Mouse (Mus musculus) embryo, embryonic 10.5 days (tissue): ENCODE results near the gene Tcf7l1.

Experiments
- DNase-seq: peaks from one replicate; pipeline ENCODE4 v3.0.0-alpha.2; 2015; ENCODE audit warnings: low spot score

The Tcf7l1 gene

GRCm38 (mm10) chr6:72622917-72623316 is 166.1 kb downstream of the Tcf7l1 start:
- no peak for DNase-seq

- DNase-seq: no peak
Measured at GRCm38 (mm10) chr6:72620920-72621319, 168.1 kb downstream of the Tcf7l1 start.

- no peak for DNase-seq
Measured at GRCm38 (mm10) chr6:72619734-72620532, 169.1 kb downstream of the Tcf7l1 start.

GRCm38 (mm10) chr6:72616643-72617288 is 172.3 kb downstream of the Tcf7l1 start, which contains the start of gene Tgoln1:
TSS of gene Tgoln1 (minus strand) at chr6:72617000.
- DNase-seq: peak; percentile 97

GRCm38 (mm10) chr6:72615561-72616375 is 173.3 kb downstream of the Tcf7l1 start:
- no peak for DNase-seq

- DNase-seq: no peak
Measured at GRCm38 (mm10) chr6:72615151-72615550, 173.9 kb downstream of the Tcf7l1 start.

- no peak for DNase-seq
Measured at GRCm38 (mm10) chr6:72610261-72610660, 178.8 kb downstream of the Tcf7l1 start.

- no peak for DNase-seq
Measured at GRCm38 (mm10) chr6:72608662-72609184, 180.3 kb downstream of the Tcf7l1 start.

- no peak for DNase-seq
Measured at GRCm38 (mm10) chr6:72607676-72608075, 181.4 kb downstream of the Tcf7l1 start.

GRCm38 (mm10) chr6:72607060-72607459 is 182.0 kb downstream of the Tcf7l1 start:
- DNase-seq: no peak

- DNase-seq: no peak
Measured at GRCm38 (mm10) chr6:72604066-72604465, 185.0 kb downstream of the Tcf7l1 start.

GRCm38 (mm10) chr6:72601732-72602131 is 187.3 kb downstream of the Tcf7l1 start:
- peak; percentile 84 for DNase-seq

- DNase-seq: no peak
Measured at GRCm38 (mm10) chr6:72600771-72601170, 188.3 kb downstream of the Tcf7l1 start.

- no peak for DNase-seq
Measured at GRCm38 (mm10) chr6:72600216-72600615, 188.8 kb downstream of the Tcf7l1 start.

GRCm38 (mm10) chr6:72598791-72599557 is 190.1 kb downstream of the Tcf7l1 start:
- no peak for DNase-seq

GRCm38 (mm10) chr6:72597956-72598753 is 190.9 kb downstream of the Tcf7l1 start, which contains the start of the genes Elmod3 and Retsat:
TSS of gene Elmod3 (minus strand) at chr6:72598413.
TSS of gene Retsat (plus strand) at chr6:72598475.
- DNase-seq: peak; percentile 98

GRCm38 (mm10) chr6:72597083-72597874 is 191.8 kb downstream of the Tcf7l1 start:
- no peak for DNase-seq

GRCm38 (mm10) chr6:72593914-72594313 is 195.1 kb downstream of the Tcf7l1 start:
- no peak for DNase-seq

GRCm38 (mm10) chr6:72593011-72593803 is 195.8 kb downstream of the Tcf7l1 start:
- no peak for DNase-seq
